Mouse (Mus musculus) retina, embryonic 14.5 days (tissue): ENCODE data around the gene Eif3i.
"Not testable (repeated sequence)": the region's sequence is repeated elsewhere in the genome, so short reads cannot be mapped to it uniquely, and the experiment has no call there.

Experiments
- DNase-seq: peaks from one replicate; pipeline ENCODE4 v3.0.0-alpha.2; 2015; ENCODE audit warnings: low spot score

Eif3i gene

DNA sequence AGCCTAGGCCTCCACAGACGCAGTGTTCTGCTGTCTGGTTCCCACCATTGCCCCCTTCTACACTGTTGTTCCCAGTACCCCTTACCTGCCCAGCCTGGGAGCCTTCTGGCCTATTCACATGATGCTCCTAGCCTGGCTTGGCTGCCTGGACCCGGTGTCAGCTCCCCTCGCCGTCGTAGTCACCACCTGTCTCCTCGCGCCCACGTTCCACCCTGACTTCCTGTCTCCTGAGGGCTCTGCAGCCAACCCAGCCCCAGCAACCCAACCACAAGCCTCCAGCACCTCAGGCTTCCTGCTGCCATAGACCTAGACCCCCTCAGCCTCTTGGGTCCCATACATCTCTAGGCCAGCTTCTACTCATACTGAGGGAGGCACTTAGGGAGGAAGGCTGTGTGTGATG is 27.0 kb downstream of the Eif3i start, which contains the start of gene Lck:
TSS of gene Lck (minus strand) at position 212 of the 400 bp plus-strand sequence.
- DNase-seq: no peak

DNA sequence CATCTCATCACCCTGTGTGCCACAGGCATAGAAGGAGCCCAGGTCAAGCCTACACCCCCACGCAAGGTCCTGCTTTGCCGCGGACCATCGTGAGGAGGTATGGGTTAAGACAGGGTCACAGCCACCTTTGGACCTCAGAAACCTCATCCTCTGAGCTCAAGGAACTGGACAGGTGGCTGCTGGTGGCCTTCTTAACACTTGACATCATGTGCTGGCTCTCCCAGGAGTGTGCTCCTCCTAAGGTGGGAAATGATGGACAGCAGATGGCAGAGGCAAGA is 27.4 kb downstream of the Eif3i start:
- DNase-seq: no peak

DNA sequence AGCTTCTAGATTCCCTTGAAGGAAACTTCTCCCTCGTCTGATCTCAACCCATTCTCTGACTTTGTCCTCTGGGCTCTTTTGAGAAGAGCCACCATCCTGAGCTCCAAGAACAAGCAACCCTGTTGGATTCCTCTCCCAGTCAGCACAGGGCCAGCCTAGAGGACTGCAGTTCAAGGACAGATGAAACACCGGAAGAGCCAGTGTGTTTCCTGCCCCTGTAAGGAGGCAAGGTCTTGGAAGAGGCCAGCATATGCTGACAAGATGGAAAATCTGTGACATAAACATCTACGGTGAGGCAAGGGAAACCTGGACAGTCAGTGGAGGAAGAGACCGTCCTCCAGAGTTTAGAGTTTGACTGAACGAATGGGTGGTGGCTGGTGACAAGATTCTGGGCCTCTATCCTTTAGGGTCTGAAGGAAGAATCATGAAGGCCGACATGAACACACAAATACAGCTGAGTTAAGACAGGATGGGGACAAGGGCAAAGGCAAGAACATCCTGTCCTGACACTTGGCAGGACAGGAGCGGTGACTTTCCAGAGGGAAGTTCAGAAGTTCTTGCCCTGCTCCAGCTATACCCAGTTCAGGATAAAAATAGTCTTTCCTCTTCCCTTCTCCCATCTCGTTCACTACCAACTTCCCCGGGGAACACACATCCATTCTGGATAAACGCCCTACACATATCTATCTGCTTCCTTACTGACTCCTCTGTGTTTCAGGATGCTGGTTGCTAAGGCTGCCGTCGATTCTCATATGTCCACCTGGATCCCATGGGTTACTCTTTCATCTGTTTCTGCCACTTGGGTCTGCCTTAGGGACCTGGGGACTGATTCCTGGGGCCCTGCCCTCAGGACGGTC is 28.0 kb downstream of the Eif3i start:
- DNase-seq: no peak

DNA sequence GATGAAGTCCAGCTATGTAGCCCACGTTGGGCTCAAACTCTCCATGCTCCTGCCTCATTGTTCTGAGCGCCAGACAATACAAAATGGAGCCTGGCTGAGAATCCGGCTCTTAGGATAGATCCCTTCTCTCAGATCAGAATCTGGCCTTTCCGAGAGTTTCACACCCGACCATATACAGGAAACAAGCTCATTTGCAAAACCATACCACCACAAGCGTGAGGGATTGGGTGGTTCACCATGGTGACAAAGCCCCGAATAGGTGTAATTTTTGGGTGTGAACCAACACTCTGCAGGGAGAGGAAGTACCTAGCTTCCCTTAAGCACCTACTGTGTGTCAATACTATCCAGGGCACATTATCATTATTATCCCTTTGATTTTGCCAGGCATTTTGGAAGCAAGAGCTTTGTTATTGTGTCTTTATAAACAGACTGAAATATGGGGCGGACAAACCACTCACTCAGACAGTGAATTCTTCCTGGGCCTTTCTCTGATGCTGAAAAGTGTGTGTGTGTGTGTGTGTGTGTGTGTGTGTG is 28.8 kb downstream of the Eif3i start:
- no peak for DNase-seq

DNA sequence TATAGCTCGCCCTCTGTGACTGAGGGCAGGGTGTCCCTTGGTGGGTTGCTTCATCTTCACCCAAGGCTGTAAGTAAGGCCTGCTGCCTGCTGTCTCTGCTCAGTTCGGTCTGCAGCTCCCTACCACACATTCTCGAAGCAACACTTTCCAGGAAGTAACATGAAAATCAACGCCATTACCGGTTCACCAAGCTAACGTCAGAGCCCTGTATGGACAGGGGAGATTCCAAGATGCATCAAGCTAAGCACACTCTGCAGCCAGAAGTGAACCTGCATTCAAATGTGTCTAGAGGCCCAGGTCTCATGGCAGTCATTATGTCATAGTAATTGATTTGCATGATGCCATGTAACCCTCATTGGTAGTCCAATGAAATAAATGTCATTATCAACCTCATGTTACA is 30.4 kb downstream of the Eif3i start:
- DNase-seq: no peak

DNA sequence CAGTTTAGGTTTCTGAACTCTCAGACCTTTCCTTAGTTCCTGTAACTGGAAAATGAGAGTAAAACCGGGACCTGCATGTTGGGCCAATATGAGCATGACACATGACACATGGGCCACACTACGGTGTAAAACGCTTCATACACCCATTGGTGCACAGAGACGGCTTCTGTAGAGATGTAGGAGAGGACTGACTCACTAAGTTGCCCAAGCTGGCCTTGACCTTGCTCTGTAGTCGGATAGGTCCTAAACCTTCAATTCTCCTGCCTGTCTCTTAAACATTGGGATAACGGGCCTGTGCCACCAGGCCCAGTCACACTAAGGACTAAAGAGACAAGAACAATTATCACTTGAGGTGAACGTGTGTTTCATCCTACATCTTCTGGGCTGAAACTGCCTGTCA is 32.1 kb downstream of the Eif3i start:
- DNase-seq: no peak

DNA sequence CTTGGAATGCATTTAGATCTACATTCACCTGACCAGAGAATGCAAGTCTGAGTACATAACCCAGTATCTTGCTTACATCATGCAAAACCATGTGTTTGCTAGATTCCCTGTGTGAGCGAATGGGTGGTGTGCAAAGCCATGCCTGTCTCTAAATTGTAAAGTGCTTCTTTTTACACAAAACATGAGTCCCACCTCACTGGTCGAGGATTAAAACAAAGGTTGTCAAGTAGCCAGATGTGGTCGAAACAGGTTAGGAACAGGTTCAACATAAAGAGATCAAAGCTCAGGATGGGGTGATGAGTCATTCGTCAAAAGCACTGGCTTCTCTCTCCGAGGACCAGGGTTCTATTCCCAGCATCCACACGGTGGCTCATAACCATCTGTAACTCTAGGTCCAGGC is 35.3 kb downstream of the Eif3i start:
- no peak for DNase-seq

DNA sequence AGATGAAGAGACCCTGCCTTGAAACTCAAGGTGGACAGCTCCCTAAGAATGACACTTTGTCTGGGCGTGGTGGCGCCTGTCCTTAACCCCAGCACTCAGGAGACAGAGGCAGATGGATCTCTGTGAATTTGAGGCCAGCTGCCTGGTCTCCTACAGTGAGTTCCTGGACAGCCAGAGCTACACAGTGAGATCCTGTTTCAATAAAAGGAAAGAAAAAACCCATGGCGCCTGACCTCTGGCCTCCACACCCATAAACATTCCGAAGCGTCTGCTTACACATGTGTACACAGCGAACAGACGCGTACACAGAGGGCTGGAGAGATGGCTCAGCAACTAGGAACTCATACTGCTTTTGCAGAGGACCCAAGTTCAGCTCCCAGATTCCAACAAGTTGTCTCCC is 36.7 kb downstream of the Eif3i start:
- DNase-seq: no peak

DNA sequence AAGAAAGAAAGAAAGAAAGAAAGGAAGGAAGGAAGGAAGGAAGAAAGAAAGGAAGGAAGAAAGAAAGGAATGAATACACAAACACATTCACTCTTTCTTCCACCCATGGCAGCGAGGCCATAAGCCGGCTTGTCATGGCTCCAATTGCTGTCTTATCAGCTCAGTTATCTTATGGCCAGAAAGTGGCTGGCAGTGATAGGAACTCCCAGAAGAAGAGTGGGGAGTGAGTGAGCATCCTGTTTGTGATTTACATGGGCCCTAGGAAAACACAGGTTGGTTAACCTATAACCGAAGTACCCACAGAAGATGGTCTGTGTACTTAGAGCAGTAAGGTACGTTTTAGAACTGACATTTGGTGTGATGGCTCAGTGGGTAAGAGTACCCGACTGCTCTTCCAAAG is 39.3 kb downstream of the Eif3i start:
- no peak for DNase-seq

DNA sequence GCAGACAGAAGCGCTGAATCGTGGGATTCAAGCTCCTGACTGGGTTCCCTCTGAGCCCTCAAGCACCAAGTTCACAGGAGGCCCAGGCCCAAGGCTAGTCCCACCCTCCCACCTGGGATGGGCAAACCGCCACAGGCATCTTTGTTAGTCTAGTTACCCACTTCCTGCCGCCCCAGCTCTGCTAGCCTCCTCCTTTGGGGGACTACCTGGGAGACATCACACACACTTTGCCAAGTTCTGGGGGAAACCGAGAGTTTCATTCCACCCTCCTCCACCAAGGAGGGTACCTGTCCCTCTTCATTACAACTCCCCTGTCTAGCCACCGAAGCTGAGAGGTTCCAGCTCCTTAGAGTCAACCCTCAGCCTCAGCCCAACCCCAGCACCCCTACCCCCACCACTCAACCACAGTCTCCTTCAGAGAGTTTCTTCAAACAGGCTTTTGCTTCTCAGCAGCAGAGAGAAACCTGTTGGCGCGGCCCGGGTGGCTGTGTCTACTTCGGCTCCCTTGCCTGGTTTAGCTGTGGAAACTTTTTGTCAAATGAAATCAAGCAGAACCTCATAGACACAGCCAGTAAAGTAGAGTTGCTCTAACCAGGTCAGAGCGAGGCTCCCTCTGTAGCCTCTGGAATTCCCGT is 42.0 kb downstream of the Eif3i start:
- no peak for DNase-seq

DNA sequence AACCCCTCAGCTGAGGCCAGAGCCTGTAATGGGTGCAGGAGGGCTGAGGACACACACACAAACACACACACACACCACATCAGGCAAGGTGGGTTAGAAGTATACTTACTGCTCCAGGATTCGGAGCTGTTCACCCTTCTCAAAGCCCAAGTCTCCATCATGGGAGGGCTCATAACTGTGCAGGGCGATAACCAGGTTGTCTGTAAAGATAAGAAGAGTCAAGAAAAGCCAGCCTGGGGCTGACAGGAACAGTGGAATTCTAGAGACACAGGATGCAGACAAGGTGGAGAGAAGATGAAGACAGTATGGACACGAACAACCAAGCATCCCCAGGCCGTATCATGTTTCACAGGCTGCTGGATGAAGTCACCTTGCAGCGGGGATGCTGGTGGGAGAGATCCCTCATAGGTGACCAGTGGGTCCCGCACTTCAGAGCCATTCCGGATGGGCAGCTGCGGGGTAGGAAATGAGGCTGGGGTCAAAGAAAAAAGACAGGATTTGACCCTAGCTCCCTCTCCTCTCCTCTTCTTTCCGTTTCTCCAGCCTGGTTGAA is 43.1 kb downstream of the Eif3i start:
- no peak for DNase-seq

DNA sequence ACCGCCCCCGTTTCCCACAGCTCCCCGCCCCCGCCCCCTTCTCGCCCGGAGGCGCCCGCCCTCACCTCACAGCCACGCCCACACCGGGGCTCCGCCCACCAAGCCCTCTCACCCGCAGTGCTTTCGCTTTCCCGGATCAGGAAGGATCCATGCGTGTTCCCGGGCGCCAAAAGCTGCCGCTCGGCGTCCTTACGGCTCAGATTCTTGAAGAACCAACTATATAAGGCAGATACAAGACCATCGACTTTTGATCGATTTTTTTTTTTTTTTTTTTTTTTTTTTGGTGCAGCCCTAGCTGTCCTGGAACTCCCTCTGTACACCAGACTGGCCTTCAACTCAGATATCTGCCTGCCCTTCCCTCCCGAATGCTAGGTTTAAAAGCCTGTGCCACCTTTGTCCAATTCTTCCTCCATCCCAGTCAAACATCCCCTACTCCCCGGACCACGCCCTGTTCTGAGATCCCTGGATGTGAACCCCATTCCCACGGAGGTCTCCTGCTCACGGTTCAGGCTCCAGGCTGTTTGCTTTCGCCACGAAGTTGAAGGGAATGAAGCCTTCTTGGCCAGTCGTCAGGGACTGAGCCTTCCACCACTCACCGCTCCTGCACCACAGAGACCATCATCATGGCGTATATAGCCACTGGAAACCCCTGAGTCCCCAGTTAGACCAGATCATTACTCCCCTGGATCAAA is 43.8 kb downstream of the Eif3i start:
- DNase-seq: peak; percentile 94

DNA sequence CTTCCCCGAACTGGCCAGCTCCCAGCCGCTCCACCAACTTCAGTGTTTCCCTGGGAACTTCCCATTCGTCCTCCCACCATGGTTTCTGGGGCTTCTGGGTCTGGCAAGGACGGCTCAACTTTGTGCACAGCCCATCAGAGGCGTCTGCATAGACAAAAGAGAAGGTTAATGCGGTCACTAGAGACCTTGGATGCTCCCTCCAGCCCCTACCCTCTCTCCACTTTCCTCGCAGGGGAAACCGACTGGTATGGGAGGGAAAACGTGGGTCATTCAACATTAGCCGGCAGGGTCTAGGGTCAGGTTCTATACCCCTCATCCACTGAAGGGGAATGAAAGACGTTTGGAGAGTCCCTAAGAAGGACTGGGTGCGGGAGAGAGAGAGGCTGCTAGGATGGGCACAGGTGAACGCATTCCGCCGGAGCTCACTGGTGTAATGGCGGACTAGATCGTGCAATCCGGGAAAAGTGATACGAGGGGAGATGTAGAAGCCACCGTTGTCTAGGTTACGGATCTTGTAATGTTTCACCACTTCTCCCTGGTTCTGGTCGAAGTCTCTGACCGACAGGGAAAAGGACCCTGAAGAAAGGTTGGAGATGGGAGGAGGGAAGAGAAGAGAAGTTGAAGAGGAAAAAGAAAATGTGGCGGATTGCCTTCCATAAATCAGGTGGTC is 44.5 kb downstream of the Eif3i start:
- no peak for DNase-seq

DNA sequence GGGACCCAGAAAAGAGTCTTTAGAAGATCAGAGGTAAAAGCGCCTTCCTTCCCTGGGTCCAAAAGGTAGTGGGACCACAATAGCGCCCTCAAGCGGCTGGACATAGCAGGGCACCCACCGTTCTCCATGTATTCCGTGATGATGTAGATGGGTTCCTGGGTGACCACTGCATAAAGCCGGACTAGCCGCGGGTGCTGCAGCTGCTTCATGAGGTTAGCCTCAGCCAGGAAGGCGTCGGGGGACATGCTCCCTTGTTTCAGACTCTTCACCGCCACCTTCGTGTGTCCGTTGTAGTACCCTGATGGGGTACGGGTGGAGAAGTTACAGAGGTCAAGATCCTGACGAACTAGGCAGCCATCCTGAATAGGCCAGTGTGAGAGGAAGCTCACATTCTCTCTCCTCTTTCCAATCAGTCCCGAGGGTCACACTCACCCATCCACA is 45.0 kb downstream of the Eif3i start:
- peak; percentile 79 for DNase-seq

DNA sequence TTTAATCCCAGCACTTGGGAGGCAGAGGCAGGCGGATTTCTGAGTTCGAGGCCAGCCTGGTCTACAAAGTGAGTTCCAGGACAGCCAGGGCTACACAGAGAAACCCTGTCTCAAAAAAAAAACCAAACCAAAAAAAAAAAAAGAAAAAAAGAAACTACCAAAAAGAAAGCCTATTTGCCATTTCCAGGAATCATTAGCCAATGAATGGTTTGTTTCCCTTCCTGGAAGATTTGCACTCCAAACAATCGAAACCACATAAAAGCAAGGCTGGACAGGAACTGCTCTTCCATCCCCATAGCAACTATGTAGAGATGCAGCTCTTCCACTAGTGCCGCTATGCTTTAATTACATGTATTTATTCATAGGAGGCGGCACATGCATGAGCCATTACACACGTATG is 45.9 kb downstream of the Eif3i start:
- not testable (repeated sequence) for DNase-seq

DNA sequence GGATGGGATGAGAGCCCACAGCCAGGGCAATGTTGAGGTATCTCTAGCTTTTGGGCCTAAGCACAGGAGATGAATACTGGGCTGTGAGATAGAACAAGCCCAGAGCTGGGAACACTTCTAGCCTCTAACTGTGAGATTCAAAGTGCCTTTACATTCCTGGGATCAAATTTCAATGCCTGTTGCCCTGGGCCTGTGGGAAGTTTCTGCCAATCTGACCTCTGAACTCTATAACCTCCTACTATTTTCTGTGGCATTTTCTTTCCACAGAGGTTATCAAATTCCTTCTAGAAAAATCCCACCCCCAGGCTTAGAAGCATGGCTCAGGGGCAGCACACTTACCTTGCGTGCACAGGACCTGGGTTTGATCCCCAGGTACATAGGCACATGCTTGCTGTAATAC is 50.2 kb downstream of the Eif3i start:
- DNase-seq: no peak

DNA sequence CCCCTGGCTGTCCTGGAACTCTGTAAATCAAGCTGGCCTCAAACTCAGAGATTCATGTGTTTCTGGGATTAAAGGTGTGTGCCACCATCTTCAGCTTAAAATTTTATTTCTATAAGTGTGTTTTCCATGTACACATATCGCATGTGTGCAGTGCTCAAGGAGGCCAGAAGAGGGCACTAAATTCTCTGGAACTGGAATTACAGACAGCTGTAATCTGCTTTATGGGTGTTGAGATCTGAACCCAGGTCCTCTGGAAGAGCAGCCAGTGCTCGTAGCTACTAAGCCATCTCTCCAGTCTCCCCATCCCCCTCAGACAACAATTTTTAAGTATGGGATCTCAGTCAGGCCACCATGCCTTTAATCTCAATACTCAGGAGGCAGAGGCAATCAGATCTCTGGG is 51.1 kb downstream of the Eif3i start:
- DNase-seq: peak; percentile 51

DNA sequence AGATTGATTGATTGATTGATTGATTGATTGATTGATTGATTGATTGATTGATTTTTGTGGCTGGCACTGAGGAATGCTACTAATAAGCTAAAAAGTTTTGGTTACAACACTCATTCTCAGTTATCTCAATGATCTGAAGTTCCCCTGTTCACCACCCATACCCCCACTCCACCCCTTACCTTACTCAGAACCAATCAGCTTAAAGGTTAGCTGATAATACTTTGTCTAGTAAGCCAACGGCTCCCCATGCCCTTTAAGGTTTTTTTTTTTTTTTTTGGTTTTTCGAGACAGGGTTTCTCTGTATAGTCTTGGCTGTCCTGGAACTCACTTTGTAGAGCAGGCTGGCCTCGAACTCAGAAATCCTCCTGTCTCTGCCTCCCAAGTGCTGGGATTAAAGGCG is 52.8 kb downstream of the Eif3i start:
- DNase-seq: not testable (repeated sequence)

DNA sequence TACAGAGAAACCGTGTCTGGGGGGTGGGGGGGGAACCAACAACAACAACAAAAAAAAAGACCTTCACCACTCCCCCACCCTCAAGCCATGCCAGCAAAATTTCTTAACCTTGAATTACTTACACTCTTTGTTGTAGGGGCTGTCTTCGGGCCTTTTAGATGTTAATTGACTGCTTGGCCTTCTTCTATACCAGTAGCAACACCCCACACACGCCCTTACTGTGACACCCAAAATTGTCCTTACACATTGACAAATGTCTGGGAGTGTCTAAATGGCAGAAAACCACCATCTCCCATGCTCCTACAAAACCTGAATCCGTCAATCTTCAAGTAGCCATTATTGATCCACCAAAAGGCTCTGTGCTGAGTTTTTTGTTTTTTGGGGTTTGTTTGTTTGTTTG is 56.3 kb downstream of the Eif3i start:
- DNase-seq: no peak

DNA sequence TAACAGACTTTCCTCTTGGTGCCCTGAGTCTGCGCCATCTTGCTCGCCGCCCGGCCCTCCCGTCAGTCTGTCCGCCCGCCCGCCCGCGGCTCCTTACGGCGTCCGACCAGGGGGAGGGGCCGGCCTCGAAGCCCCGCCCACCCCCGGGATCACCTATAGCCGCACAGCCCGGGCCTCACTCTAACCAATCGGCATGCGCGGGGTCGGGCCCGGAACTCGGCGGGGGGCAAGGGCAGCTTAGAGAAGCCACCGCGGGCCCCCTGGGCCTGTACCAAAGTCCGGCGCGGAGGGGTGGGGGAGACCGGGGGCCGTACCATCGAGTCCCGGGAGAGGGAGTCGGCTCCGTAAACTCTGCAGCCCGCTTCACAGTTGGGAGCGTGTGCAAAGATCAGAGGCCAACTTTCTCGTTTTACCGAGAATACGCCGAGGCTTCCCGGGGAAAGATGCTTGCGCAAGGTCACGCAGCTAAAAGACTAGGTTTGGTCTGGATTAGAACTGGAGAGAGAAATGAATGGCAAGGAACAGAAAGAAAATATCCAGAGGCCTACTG is 57.8 kb downstream of the Eif3i start, which contains the start of gene Hdac1:
TSS of gene Hdac1 (minus strand) at position 122 of the 550 bp plus-strand sequence.
- peak; percentile 99 for DNase-seq
